Mouse (Mus musculus) lung, postnatal 0 days (tissue): ENCODE data around the gene Magi1. TPM values are rescaled to one million over a fixed set of nuclear protein-coding genes. Genes with fewer than 3 reads are reported as not detected.

ENCODE experiments used
- ATAC-seq: fragments of 200-750 bp; cut with Nextera tagmentation; 2 replicates; pipeline ENCODE4 v1.8.0; 2017; ENCODE audit warnings: moderate library complexity
- DNase-seq: peaks from one replicate; pipeline ENCODE4 v3.0.0-alpha.2; 2016; ENCODE audit warnings: low spot score
- H3K27ac ChIP-seq: fragments of 300-500 bp; sonication (generic); 2 replicates; pipeline ENCODE4 v1.5.1; 2014; ENCODE audit warnings: antibody characterized with exemption, mild to moderate bottlenecking, low read length, mixed read lengths
- H3K27me3 ChIP-seq: fragments of 300-500 bp; sonication (generic); replicated peaks from 2 replicates; pipeline ENCODE4 v1.6.1; 2014; ENCODE audit warnings: low read length, mixed read lengths; ENCODE audit not compliant: insufficient read depth
- H3K36me3 ChIP-seq: fragments of 300-500 bp; sonication (generic); 2 replicates; pipeline ENCODE4 v1.6.1; 2014; ENCODE audit warnings: low read length, mixed read lengths; ENCODE audit not compliant: insufficient read depth
- H3K4me1 ChIP-seq: fragments of 300-500 bp; sonication (generic); 2 replicates; pipeline ENCODE4 v1.6.1; 2014; ENCODE audit warnings: antibody characterized with exemption, low read depth, low read length, mixed read lengths; ENCODE audit not compliant: insufficient read depth
- H3K4me2 ChIP-seq: fragments of 300-500 bp; sonication (generic); replicated peaks from 2 replicates; pipeline ENCODE4 v1.6.1; 2014; ENCODE audit warnings: low read depth, mild to moderate bottlenecking, low read length, moderate library complexity, mixed read lengths
- H3K4me3 ChIP-seq: fragments of 300-500 bp; sonication (generic); 2 replicates; pipeline ENCODE4 v1.5.1; 2014; ENCODE audit warnings: low read depth, low read length
- H3K9ac ChIP-seq: fragments of 300-500 bp; sonication (generic); replicated peaks from 2 replicates; pipeline ENCODE4 v1.6.1; 2014; ENCODE audit warnings: low read depth, mild to moderate bottlenecking
- H3K9me3 ChIP-seq: fragments of 300-500 bp; sonication (generic); 2 replicates; pipeline ENCODE4 v1.6.1; 2016; ENCODE audit warnings: low read length, mixed read lengths
- CTCF ChIP-seq: IDR thresholded peaks from 2 replicates; pipeline ENCODE4 v1.5.1; 2016; ENCODE audit warnings: antibody characterized with exemption, mild to moderate bottlenecking
- EP300 ChIP-seq: IDR thresholded peaks from 2 replicates; pipeline ENCODE4 v1.6.1; 2016; ENCODE audit warnings: antibody characterized with exemption, mild to moderate bottlenecking, control low read depth
- WGBS: fragments of 180-500 bp; shearing (Covaris S2); extraction: QIAGEN DNeasy Blood & Tissue Kit; methylation state at CpG from one replicate; pipeline ENCODE4 v1.1.7; 2014; 5-methylcytosine and 5-hydroxymethylcytosine counted together
- polyA plus RNA-seq: library from polyadenylated mRNA; unstranded; fragments of >200 nt; fragmentation: Nextera tagmentation; extraction: Ambion mirVana; gene quantifications from 2 replicates; pipeline ENCODE4 v1.2.1, GENCODE M21; 2015

The Magi1 gene
- polyA plus RNA-seq, 1 experiment from 2014 or later, result 10.7 TPM

GRCm38 (mm10) chr6:94231367-94231766, 52.4 kb downstream of the Magi1 start:
- peak overlapping the region; percentile 22 for H3K27ac ChIP-seq
- 13% methylated on average over 7 of the region's 7 CpGs for WGBS
- DNase-seq, result peak; percentile 54

DNA sequence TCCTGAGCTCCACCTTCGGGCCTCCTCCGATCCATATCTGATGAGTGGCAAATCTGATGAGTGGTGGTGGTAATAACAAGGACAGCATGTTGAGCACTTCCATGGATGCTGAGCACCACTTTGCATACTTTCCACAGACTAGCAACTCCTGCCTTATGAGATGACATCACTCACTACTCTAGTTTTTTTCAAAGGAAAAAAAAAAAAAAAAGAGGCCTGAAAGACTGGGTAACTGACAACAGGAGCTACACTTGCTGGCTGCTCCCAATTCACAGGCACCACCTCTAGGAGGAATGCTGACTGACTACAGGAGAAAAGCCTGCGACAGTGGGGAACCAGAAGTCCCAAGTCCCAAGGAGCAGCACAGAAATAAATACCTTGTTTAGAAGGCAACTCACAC, 52.8 kb downstream of the Magi1 start:
- no peaks in the 10 kb centered on the region for H3K27me3 ChIP-seq
- H3K27ac ChIP-seq, result peak overlapping the region; percentile 22
- peaks cover 11% of the 10 kb centered on the region; the same call in 1 of the 2 replicates for H3K4me1 ChIP-seq
- ATAC-seq (peak; percentile 84), DNase-seq (peak; percentile 80)
- TF ChIP-seq EP300, result peak; percentile 68
- no peak; the same call in 1 of the 2 replicates for TF ChIP-seq CTCF
- 27% methylated on average over 3 of the region's 3 CpGs for WGBS
- H3K9ac ChIP-seq, result no peak overlapping the region
- H3K4me2 ChIP-seq, result peak overlapping the region; percentile 28; the same call in 1 of the 2 replicates
- no peaks in the 10 kb centered on the region for H3K9me3 ChIP-seq
- H3K36me3 ChIP-seq, result no peaks in the 10 kb centered on the region
- no peak overlapping the region for H3K4me3 ChIP-seq

More at GRCm38 (mm10) chr6:94231367-94231766, 52.4 kb downstream of the Magi1 start:
- H3K9me3 ChIP-seq, result no peaks in the 10 kb centered on the region
- peak; percentile 28; the same call in 1 of the 2 replicates for ATAC-seq
- no peaks in the 10 kb centered on the region for H3K36me3 ChIP-seq
- no peak overlapping the region for H3K4me3 ChIP-seq
- TF ChIP-seq EP300, result peak; percentile 26
- no peak for TF ChIP-seq CTCF
- peaks cover 7% of the 10 kb centered on the region; the same call in 1 of the 2 replicates for H3K4me1 ChIP-seq
- peak overlapping the region; percentile 28; the same call in 1 of the 2 replicates for H3K4me2 ChIP-seq
- H3K27me3 ChIP-seq, result no peaks in the 10 kb centered on the region
- H3K9ac ChIP-seq, result no peak overlapping the region

DNA sequence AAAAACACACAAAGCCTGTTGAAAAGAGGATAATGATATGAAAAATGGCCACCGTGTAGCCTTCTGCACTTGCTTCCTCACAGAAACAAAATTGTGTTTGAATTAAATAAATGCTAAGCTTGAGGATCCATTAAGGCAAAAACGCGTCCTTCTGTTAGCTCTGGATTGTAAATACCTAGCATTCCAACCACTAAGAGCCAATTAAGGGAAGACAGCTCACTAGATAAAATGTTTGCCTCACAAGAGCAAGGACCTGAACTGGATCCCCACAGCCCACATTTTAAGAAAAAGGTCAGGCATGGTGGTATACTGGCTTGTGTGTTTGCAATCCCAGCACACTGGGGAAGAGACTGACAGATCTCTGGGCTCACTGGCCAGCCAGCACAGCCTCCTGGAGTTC, 53.6 kb downstream of the Magi1 start:
- DNase-seq (no peak), ATAC-seq (no peak)
- Histone ChIP-seq H3K36me3 (no peaks in the 10 kb centered on the region), H3K4me2 (0 out of 2 replicates have a peak overlapping the region, but pooled peaks have one; percentile 28), H3K4me3 (no peak overlapping the region), H3K9ac (no peak overlapping the region), H3K4me1 (peaks cover 17% of the 10 kb centered on the region; the same call in 1 of the 2 replicates), H3K27me3 (no peaks in the 10 kb centered on the region), H3K9me3 (no peaks in the 10 kb centered on the region), H3K27ac (peak overlapping the region; percentile 68; the same call in 1 of the 2 replicates)
- TF ChIP-seq CTCF, result no peak
- no peak for TF ChIP-seq EP300
- WGBS, result 36% methylated on average over 3 of the region's 3 CpGs

GRCm38 (mm10) chr6:94226262-94226661, 57.5 kb downstream of the Magi1 start:
- ATAC-seq (no peak), DNase-seq (no peak)
- no peaks in the 10 kb centered on the region for H3K27me3 ChIP-seq
- WGBS, result 58% methylated on average over 6 of the region's 6 CpGs
- H3K9me3 ChIP-seq, result no peaks in the 10 kb centered on the region
- peaks cover 18% of the 10 kb centered on the region; the same call in 1 of the 2 replicates for H3K4me1 ChIP-seq
- H3K9ac ChIP-seq, result no peak overlapping the region
- TF ChIP-seq EP300 (no peak), CTCF (no peak)
- no peaks in the 10 kb centered on the region for H3K36me3 ChIP-seq
- H3K4me3 ChIP-seq, result no peak overlapping the region
- no peak overlapping the region for H3K4me2 ChIP-seq
- no peak overlapping the region for H3K27ac ChIP-seq

GRCm38 (mm10) chr6:94225832-94226231, 57.9 kb downstream of the Magi1 start:
- Histone ChIP-seq H3K4me2 (no peak overlapping the region), H3K27me3 (no peaks in the 10 kb centered on the region), H3K27ac (no peak overlapping the region), H3K4me3 (no peak overlapping the region), H3K9ac (no peak overlapping the region), H3K36me3 (no peaks in the 10 kb centered on the region), H3K4me1 (peaks cover 18% of the 10 kb centered on the region; the same call in 1 of the 2 replicates), H3K9me3 (no peaks in the 10 kb centered on the region)
- WGBS, result 15% methylated on average over 3 of the region's 3 CpGs
- ATAC-seq (no peak), DNase-seq (peak; percentile 30)
- TF ChIP-seq CTCF (no peak), EP300 (no peak)

DNA sequence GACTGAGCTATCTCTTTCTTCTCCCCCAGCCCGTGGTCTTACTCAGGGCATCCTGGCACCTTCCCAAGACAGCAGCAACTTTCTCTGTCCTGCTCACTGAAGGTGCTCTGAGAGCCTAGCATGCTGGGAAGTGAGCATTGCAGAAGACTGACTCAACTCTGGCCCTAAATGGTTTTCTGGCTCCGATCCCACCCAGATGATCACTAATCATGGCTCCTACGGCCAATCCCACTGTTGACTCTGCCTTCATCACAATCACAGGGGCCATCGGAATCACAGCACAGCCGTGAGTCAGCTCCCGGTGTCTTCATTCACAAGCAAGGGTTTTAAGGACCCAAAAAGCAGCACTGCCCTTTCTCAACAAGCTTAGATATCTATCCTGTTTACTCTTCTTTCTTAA, 58.6 kb downstream of the Magi1 start:
- Histone ChIP-seq H3K9me3 (no peaks in the 10 kb centered on the region), H3K9ac (no peak overlapping the region), H3K4me1 (peaks cover 12% of the 10 kb centered on the region; the same call in 1 of the 2 replicates), H3K36me3 (no peaks in the 10 kb centered on the region), H3K4me3 (no peak overlapping the region), H3K27ac (no peak overlapping the region), H3K4me2 (no peak overlapping the region), H3K27me3 (no peaks in the 10 kb centered on the region)
- 35% methylated on average over 6 of the region's 6 CpGs for WGBS
- no peak for TF ChIP-seq EP300
- no peak for TF ChIP-seq CTCF
- DNase-seq, result no peak
- peak; percentile 21; the same call in 1 of the 2 replicates for ATAC-seq
